Mouse (Mus musculus) gastrocnemius, postnatal 4 days (tissue): ENCODE results near the gene 4933402J07Rik. TPM values are rescaled to one million over a fixed set of nuclear protein-coding genes. Genes with fewer than 3 reads are reported as not detected.

Source experiments
- DNase-seq, 2 experiments: peaks; one replicate each; pipeline ENCODE4 v3.0.0; 2021 to 2022; ENCODE audit warnings: low spot score in 2 of 2, mixed read lengths in 2 of 2
- total RNA-seq, 2 experiments: library from RNA; stranded (reverse); gene quantifications; 2 replicates each; pipeline ENCODE4 v1.2.3; 2021

Gene 4933402J07Rik
- total RNA-seq, 2 experiments from 2014 or later, result not detected

DNA sequence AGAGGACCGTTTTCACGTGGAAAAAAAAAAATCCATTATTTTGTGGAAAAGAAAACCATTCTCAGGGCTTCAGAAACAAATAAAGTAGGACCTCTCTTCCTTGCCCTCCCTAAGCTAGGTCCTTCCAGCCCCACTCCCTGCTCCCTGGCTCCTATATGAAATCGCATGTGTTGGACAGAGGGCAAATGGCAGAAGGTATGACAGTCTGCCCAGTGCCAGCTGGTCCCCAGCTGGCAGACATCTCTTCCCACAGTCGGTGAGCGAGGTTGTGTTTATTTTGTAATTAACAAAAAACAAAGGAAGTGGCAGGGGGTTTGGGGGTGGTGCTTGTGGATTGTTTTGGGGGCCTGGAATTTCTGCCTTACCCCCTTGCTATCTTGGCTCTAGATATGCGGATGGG, 56.6 kb downstream of the 4933402J07Rik start:
- no peak for DNase-seq

DNA sequence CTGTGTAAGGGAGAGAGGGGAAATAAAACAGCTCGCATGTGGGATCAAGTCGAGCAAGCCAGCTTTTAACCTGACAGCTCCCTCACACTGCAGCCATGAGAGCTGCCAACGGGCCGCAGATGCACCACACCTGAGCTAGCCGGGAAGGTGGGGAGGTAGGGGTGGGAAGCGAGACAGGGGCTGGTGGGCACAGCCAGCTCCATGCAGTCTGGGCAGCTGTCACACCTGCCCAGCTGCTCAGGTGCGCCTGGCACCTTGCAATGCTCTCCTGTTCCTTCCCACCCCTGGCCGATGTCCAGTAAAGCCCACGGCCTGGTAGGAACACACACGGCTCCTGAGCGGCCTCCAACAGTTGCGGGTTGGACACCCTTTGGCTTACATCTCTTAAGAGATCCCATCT, 57.5 kb downstream of the 4933402J07Rik start:
- DNase-seq, result no peak

DNA sequence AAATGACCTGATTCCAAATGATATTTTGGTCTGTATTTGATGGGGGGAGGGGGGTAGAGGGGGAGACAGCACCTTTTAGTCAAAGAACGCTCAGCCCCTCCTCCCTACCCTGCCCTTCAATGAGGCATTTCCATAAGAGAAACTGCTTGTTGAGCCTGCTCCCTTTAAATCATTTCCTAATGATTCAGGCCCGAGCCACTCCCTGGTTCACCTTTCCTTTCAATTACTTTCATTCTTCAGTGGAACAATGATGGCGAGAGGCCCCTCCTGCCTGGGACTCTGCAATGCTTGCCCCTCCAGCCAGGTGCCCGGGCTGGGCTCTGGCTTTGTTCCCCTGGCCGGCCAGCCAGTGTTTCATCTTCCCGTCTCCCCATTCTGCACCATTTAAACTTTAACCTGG, 66.0 kb downstream of the 4933402J07Rik start:
- DNase-seq, result no peak

DNA sequence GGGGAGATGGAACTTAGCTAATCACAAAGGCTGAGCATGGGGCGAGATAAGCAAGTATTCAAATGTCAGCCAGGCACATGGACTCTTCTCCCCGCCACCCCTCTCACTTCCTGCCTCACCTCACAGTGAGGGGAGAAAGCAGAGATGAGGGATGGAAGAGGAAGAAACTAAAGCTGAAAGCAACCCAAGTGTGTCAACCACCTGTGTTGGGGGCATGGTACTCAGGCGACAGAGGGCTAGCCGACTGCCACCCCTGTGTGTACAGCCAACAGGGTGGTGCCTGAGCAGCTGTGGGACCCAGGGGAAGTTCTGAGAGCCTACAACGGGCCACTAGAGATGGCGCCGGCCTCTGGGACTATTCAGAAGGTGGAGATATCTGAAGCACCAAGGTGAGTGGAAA, 68.1 kb downstream of the 4933402J07Rik start:
- DNase-seq, result no peak

DNA sequence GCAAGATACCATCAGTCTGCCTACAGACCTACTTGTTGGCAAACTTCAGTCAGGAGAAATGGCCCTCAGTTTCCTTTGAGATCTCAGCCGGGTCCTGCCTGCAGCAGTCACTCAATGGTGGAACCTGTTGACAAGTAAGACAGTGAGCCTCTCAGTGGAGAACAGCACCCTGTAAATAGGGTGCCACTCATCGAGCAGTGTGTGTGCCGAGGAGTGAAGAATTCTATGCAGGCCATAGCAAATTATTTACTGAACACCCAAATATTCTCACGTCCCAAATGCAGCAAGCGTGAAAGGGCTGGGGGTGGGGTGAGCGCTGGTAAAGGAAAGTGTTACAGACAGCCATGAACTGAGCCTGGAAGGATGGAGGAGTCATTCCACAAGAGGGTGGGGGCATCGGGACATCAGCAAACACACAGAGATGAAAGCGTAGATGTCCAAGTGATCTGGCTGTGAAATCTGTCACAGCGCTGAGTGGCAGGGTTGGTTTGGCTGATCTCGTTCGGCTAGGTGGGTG, 72.6 kb downstream of the 4933402J07Rik start:
- DNase-seq, result no peak

Other genes with a start within 250 kb of the 4933402J07Rik start
- gene Cbln1, start 91.2 kb upstream of the 4933402J07Rik start, total RNA-seq, result under 1 TPM; 0.15 to 0.47 TPM